Mouse (Mus musculus) stomach, embryonic 16.5 days (tissue): Measurements from ENCODE around the gene Rgs3. TPM values are rescaled to one million over a fixed set of nuclear protein-coding genes. Genes with fewer than 3 reads are reported as not detected.

ENCODE experiments used
- ATAC-seq: fragments of 200-750 bp; cut with Nextera tagmentation; 2 replicates; pipeline ENCODE4 v1.8.0; 2017; ENCODE audit warnings: moderate number of reproducible peaks, moderate TSS enrichment; ENCODE audit not compliant: insufficient read depth, low FRiP score
- H3K27ac ChIP-seq: fragments of 300-500 bp; sonication (generic); 2 replicates; pipeline ENCODE4 v1.5.1; 2014; ENCODE audit warnings: low read length
- H3K27me3 ChIP-seq: fragments of 300-500 bp; sonication (generic); 2 replicates; pipeline ENCODE4 v1.6.1; 2014; ENCODE audit warnings: low read length, control low read depth, mixed read lengths; ENCODE audit not compliant: control insufficient read depth, insufficient read depth
- H3K36me3 ChIP-seq: fragments of 300-500 bp; sonication (generic); 2 replicates; pipeline ENCODE4 v1.6.1; 2014; ENCODE audit warnings: low read length; ENCODE audit not compliant: control insufficient read depth, insufficient read depth
- H3K4me1 ChIP-seq: fragments of 300-500 bp; sonication (generic); 2 replicates; pipeline ENCODE4 v1.6.1; 2014; ENCODE audit warnings: low read length, control low read depth, mixed read lengths; ENCODE audit not compliant: control insufficient read depth, insufficient read depth
- H3K4me2 ChIP-seq: fragments of 300-500 bp; sonication (generic); 2 replicates; pipeline ENCODE4 v1.6.1; 2014; ENCODE audit warnings: low read depth, low read length, mixed read lengths
- H3K4me3 ChIP-seq: fragments of 300-500 bp; sonication (generic); replicated peaks from 2 replicates; pipeline ENCODE4 v1.5.1; 2014; ENCODE audit warnings: mild to moderate bottlenecking, low read length
- H3K9ac ChIP-seq: fragments of 300-500 bp; sonication (generic); 2 replicates; pipeline ENCODE4 v1.6.1; 2014; ENCODE audit warnings: low read length
- H3K9me3 ChIP-seq: fragments of 300-500 bp; sonication (generic); replicated peaks from 2 replicates; pipeline ENCODE4 v1.6.1; 2016; ENCODE audit warnings: low read length, control low read depth; ENCODE audit not compliant: control insufficient read depth
- WGBS: fragments of 180-500 bp; shearing (Covaris S2); extraction: QIAGEN DNeasy Blood & Tissue Kit; methylation state at CpG from one replicate; pipeline ENCODE4 v1.1.7; 2014; 5-methylcytosine and 5-hydroxymethylcytosine counted together
- polyA plus RNA-seq: library from polyadenylated mRNA; unstranded; fragments of >200 nt; fragmentation: Nextera tagmentation; extraction: Ambion mirVana; gene quantifications from 2 replicates; pipeline ENCODE4 v1.2.1, GENCODE M21; 2015

Gene Rgs3
- polyA plus RNA-seq, 1 experiment from 2014 or later, result 55.2 TPM

DNA sequence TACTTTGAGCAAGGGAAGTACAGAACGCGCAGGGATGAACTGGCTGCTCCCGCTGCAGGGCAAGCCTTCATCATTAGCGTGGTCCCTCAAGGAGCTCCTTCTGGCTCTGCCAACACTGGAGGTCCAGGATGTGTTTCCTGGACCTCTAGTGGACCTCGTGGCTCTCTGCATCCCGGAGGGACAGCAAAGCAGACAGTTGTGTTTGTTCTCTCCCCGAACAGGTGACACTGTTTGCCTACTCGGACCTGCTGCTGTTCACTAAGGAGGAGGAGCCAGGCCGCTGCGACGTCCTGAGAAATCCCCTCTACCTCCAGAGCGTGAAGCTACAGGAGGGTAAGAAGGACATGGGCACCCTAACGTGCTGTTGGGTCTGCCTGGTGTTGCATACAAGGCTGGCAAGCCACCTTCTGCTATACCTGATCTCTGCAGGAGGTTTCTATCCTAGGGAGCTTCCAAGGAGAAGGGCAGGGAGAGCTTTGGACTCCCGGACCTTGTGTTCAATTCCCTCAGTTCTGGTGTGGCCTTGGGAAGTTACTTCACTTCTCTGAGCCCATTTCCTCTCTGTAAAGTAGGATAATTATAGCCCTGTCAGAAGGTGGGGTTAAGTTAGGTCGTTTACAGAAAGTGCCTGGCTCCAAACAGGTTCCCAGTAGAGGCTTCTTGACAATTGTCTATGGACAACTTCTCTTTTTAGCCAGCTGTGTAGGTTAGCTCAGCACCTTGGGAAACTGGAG, 81.0 kb downstream of the Rgs3 start:
- no peaks in the 10 kb centered on the region for H3K36me3 ChIP-seq
- ATAC-seq, result no peak
- H3K4me2 ChIP-seq, result no peak overlapping the region
- H3K4me3 ChIP-seq, result no peak overlapping the region
- WGBS, result 50% methylated on average over 15 of the region's 15 CpGs
- H3K27me3 ChIP-seq, result no peaks in the 10 kb centered on the region
- H3K27ac ChIP-seq, result peak overlapping the region; percentile 14; the same call in 1 of the 2 replicates
- H3K9me3 ChIP-seq, result no peaks in the 10 kb centered on the region
- peak overlapping the region; percentile 15; the same call in 1 of the 2 replicates for H3K9ac ChIP-seq
- peaks cover 28% of the 10 kb centered on the region for H3K4me1 ChIP-seq

DNA sequence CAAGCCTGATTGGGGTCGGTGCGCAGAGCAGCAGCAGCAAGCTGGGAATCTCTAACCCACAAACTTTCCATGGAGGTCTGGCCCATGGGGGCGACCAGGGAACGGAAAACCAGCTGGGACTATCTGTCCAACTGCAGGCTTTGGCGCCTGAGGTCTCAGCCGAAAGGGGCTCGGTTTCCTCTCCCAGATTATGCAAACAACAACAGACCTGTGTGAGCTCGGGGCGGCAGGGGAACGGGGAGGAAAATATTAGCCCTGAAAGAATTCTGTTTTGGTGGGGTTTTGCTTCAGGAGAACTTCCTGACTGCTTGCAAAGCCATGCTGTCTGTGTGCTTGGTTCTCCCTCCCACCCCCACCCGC, 81.6 kb downstream of the Rgs3 start:
- Histone ChIP-seq H3K27ac (peak overlapping the region; percentile 14; the same call in 1 of the 2 replicates), H3K4me1 (peaks cover 28% of the 10 kb centered on the region), H3K9me3 (no peaks in the 10 kb centered on the region), H3K4me3 (no peak overlapping the region), H3K27me3 (no peaks in the 10 kb centered on the region), H3K4me2 (no peak overlapping the region), H3K9ac (no peak overlapping the region), H3K36me3 (no peaks in the 10 kb centered on the region)
- no peak for ATAC-seq
- WGBS, result 25% methylated on average over 11 of the region's 11 CpGs

- no peaks in the 10 kb centered on the region for H3K36me3 ChIP-seq
- H3K4me2 ChIP-seq, result no peak overlapping the region
- H3K9me3 ChIP-seq, result no peaks in the 10 kb centered on the region
- H3K27me3 ChIP-seq, result no peaks in the 10 kb centered on the region
- H3K9ac ChIP-seq, result no peak overlapping the region
- no peak for ATAC-seq
- WGBS, result 61% methylated on average over 3 of the region's 3 CpGs
- no peak overlapping the region for H3K4me3 ChIP-seq
- peak overlapping the region; percentile 14; the same call in 1 of the 2 replicates for H3K27ac ChIP-seq
- H3K4me1 ChIP-seq, result peaks cover 28% of the 10 kb centered on the region
Measured at GRCm38 (mm10) chr4:62641656-62642055, 82.0 kb downstream of the Rgs3 start.

DNA sequence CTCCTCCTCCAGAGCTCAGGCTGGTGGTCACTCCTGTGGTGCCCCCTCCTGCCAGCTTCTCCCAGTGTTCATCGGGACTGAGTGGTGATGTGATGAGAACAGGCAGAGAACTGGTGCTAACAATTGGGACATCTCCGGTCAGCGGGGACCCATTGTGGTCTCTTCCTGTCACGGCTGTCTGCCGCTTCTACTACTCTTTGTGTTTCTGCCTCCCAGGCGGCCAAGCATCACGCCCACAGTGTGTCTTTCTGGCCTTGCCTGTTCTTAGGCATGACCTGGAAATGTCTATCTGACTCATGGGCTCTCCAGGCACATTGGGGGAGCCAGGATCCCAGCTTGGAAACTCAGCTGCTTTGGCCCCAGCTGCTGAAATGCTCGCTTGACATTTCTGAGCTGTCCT, 83.8 kb downstream of the Rgs3 start:
- WGBS, result 76% methylated on average over 8 of the region's 8 CpGs

DNA sequence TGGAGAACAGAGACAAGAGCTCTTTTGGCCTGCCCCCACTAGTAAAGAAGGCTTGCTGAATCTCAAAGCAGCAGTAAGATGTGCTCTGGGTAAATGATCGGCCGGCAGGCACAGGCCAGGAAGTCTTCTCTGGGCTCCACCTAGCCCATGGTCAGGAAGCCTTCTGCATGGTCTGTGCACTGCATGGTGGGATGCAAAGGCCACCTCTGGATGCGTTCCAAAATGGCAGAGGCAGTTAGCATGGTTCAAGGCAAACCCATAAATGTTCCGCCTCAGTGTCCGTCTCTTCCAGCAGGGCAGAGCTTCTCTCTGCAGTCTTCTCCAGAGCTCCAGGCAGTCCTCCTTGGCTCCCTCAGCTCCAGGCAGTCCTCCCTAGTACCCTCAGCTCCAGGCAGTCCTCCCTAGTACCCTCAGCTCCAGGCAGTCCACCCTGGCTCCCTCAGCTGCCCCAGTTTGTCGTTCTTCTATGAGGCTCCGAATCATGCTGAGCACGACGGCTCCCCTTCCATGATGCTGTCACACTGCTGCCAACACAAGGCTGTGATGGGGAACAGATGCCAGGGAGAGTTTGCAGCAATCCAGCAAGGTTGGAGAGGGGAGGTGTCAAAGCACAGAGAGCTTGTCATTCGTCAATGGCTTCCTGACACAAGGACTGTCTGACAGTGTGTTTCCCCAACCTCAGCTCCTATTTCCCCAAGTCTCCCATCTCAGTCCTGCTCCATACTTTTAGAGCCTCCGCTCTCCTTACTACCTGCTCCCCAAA, 84.6 kb downstream of the Rgs3 start:
- Histone ChIP-seq H3K9me3 (no peaks in the 10 kb centered on the region), H3K4me2 (no peak overlapping the region), H3K4me1 (peaks cover 23% of the 10 kb centered on the region), H3K27ac (no peak overlapping the region), H3K27me3 (no peaks in the 10 kb centered on the region), H3K9ac (peak overlapping the region; percentile 28; the same call in 1 of the 2 replicates), H3K36me3 (no peaks in the 10 kb centered on the region), H3K4me3 (no peak overlapping the region)
- WGBS, result 62% methylated on average over 11 of the region's 11 CpGs
- ATAC-seq, result no peak

More for the DNA sequence above, 83.8 kb downstream of the Rgs3 start:
- no peak overlapping the region for H3K27ac ChIP-seq
- no peaks in the 10 kb centered on the region for H3K27me3 ChIP-seq
- no peaks in the 10 kb centered on the region for H3K9me3 ChIP-seq
- no peaks in the 10 kb centered on the region for H3K36me3 ChIP-seq
- ATAC-seq, result peak; percentile 14; the same call in 1 of the 2 replicates
- H3K4me3 ChIP-seq, result no peak overlapping the region
- H3K4me1 ChIP-seq, result peaks cover 23% of the 10 kb centered on the region
- no peak overlapping the region for H3K9ac ChIP-seq
- no peak overlapping the region for H3K4me2 ChIP-seq

DNA sequence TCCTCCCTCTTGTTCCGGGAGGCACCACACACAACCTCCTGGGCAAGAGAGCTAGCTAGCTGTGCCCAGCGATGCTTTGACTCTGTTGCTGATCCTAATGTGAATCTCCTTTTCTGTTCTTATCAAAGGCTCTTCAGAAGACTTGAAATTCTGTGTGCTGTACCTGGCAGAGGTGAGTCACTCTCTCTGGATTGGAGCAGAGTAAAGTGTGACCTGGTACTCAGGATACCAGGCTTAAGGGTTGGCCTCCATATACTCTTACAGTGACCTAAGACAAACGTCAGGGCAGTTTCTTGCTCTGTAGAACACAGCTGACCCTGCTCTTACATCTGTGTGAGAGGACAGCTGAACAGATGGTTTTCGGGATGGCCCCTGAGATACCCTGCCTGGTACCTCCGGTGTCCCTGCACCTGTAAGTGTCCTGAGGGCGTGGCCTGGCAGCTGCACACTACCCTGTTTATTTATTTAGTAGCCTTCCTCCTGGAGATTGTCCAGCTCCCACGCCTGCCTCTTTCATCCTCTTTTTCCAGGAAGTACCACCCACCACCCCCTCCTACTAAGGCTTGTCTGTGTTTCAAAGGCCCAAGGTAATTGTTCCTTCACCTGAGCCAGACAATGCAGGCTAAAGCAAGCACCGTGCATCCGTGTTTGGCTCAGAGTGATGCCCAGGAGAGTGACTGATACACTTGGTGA, 87.1 kb downstream of the Rgs3 start:
- H3K27me3 ChIP-seq, result no peaks in the 10 kb centered on the region
- WGBS, result 56% methylated on average over 9 of the region's 9 CpGs
- ATAC-seq, result no peak

DNA sequence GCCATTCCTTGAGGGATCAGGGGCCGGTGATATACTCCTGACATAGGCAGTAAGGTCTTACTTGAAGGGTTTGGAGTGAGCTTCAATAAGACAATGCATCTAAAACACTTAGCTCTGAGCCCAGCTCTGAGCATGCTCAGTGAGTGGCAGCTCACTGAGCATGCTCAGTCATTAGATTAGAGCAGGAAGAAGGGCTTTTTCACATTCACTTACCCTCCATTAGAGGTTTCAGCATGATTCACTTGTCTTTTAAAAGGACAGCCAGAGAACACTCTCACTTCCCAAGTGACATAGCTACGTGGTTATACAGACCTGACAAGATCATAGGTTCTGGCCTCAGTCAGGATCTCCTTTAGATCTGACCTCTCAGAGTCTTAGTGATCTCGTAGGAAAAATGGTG, 89.2 kb downstream of the Rgs3 start:
- WGBS, result 83% methylated on average over 3 of the region's 3 CpGs
- no peak overlapping the region for H3K9ac ChIP-seq
- peaks cover 5% of the 10 kb centered on the region for H3K4me1 ChIP-seq
- H3K27me3 ChIP-seq, result no peaks in the 10 kb centered on the region
- no peak overlapping the region for H3K4me2 ChIP-seq
- H3K36me3 ChIP-seq, result no peaks in the 10 kb centered on the region
- H3K4me3 ChIP-seq, result no peak overlapping the region
- ATAC-seq, result no peak
- H3K27ac ChIP-seq, result no peak overlapping the region
- H3K9me3 ChIP-seq, result no peaks in the 10 kb centered on the region

More for the DNA sequence above, 87.1 kb downstream of the Rgs3 start:
- Histone ChIP-seq H3K9ac (no peak overlapping the region), H3K4me2 (no peak overlapping the region), H3K4me3 (no peak overlapping the region), H3K4me1 (peaks cover 8% of the 10 kb centered on the region; the same call in 1 of the 2 replicates), H3K27ac (no peak overlapping the region), H3K36me3 (no peaks in the 10 kb centered on the region), H3K9me3 (no peaks in the 10 kb centered on the region)

DNA sequence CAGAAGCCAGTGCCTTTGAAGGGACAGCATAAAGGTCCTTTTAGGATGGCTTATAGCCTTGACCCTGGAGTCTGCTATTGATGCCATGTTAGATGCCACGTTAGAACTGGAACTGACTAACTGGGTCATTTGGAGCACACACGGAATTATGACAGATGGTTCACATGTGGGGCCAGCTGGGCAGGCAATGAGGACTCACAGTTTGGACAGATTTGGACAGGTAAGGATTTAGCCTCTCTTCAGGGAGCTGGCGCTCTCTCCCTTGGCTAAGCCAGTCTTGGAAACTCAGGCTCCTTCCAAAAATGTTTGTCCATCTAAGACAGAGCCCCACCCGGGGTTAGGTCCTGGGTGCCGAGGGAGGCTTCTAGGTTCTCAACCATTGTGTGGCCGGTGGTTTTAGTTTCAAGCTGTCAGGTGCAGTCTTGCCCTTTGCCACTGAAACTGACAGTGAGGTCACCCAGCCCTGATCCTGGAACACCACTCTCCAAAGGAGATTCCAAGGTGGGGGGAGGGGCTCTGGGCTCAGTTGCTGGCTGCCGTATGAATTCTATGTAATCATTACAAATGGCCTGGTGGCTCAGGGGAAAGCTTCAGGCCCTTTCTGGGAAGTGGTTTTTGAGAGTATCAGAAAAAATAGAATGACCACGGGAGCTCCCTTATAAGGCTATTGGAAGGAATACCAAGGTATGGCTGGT, 90.0 kb downstream of the Rgs3 start:
- Histone ChIP-seq H3K4me3 (no peak overlapping the region), H3K4me2 (no peak overlapping the region), H3K4me1 (peaks cover 2% of the 10 kb centered on the region), H3K36me3 (no peaks in the 10 kb centered on the region), H3K27me3 (no peaks in the 10 kb centered on the region), H3K27ac (no peak overlapping the region), H3K9me3 (no peaks in the 10 kb centered on the region), H3K9ac (no peak overlapping the region)
- ATAC-seq, result no peak
- WGBS, result 61% methylated on average over 8 of the region's 8 CpGs
